Comparison of ENCODE assay signal across 11 mouse cellular contexts in the genomic region with DNA sequence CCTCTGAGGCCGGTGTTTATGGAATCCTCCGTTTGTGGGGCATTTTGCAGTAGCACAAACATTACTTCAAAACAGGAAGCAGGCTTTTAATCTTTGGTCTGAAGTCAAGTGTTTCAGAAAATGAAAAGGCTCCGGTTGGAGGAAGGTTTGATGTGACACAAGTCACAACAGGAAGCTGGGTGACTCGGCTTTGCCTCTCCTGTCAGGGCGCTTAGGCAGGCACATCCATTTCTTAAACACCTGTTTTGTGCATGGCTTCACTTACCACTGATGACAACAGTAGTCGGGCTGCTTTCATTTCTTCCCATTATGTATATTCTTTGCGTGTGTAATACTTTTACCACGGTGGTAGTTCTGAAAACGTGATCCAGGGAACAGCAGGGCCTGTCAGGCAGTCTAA. TPM values are rescaled to one million over a fixed set of nuclear protein-coding genes. Genes with fewer than 3 reads are reported as not detected.
DNase-seq lines count a peak whose midpoint lies in the region; TF ChIP-seq lines count a peak whose summit lies in the region.
"Had no signal": no experiment of that assay in that cellular context is flagged by ENCODE, and none has a peak within 500 bp of the region (broad histone marks: within the 10 kb centered on the region; RNA-seq: fewer than 3 reads in every experiment).

No protein-coding gene starts in this region.

- no peak overlapping the region for H3K4me3 ChIP-seq in bone marrow, adult 2 months (replicated peaks; ENCODE audit: control insufficient read depth, low read depth, low read length)
- H3K4me3 ChIP-seq in spleen, adult 2 months (ENCODE audit: extremely low read depth, insufficient read depth, insufficient read length), result no peak overlapping the region
- no peak overlapping the region for H3K4me3 ChIP-seq in hindbrain, embryonic 10.5 days
- H3K4me3 ChIP-seq: erythroblast, embryonic 14.5 days had no signal

- DNase-seq in spleen, adult 12 weeks (ENCODE audit: low spot score), result peak; percentile 28
- no peak for DNase-seq in spleen, postnatal 4 days (ENCODE audit: low spot score in 2 of 2)
- peak; percentile 50 to 68 for DNase-seq in spleen, adult 2 months (ENCODE audit: low read depth in 1 of 2, low spot score in 2 of 2)
- no peak for DNase-seq in hindbrain, embryonic 10.5 days (ENCODE audit: low spot score)
- DNase-seq in urinary bladder, adult 2 months (ENCODE audit: low spot score), result no peak
- no peak for DNase-seq in heart, postnatal 10 days
- DNase-seq: adrenal gland, adult 2 months; cerebellum, adult 11-12 months; heart, postnatal 36 days had no signal

- H3K9me3 ChIP-seq in hindbrain, embryonic 10.5 days, result no peaks in the 10 kb centered on the region

- no peaks in the 10 kb centered on the region for H3K27me3 ChIP-seq in spleen, adult 2 months (ENCODE audit: control insufficient read depth, insufficient read depth, low read length)
- H3K27me3 ChIP-seq in hindbrain, embryonic 10.5 days (ENCODE audit: insufficient read depth, poor library complexity, severe bottlenecking), result no peaks in the 10 kb centered on the region

- no peaks in the 10 kb centered on the region for H3K36me3 ChIP-seq in spleen, adult 2 months (ENCODE audit: control insufficient read depth, insufficient read depth, low read length)
- no peaks in the 10 kb centered on the region for H3K36me3 ChIP-seq in hindbrain, embryonic 10.5 days

- peak overlapping the region; percentile 65; the same call in 1 of the 2 replicates for H3K27ac ChIP-seq in bone marrow, adult 2 months (ENCODE audit: control insufficient read depth, insufficient read depth, low read depth, low read length, poor library complexity)
- peak overlapping the region; percentile 73 for H3K27ac ChIP-seq in spleen, adult 2 months (ENCODE audit: insufficient read depth, low read length)
- H3K27ac ChIP-seq in hindbrain, embryonic 10.5 days, result no peak overlapping the region

- 9% methylated on average over 9 of the region's 9 CpGs for WGBS in bone marrow, adult 2 months
- 5% methylated on average over 9 of the region's 9 CpGs for WGBS in spleen, adult 2 months
- WGBS in hindbrain, embryonic 10.5 days, result 81% methylated on average over 9 of the region's 9 CpGs

- intact Hi-C loops in heart, postnatal 10 days (cut with DNase I), result no loop called here

- no peak for TF ChIP-seq POLR2A in bone marrow, adult 2 months (IDR thresholded peaks at IDR 0.05; ENCODE audit: borderline replicate concordance, control insufficient read depth, low read depth, low read length)
- TF ChIP-seq POLR2A in spleen, adult 2 months (IDR thresholded peaks at IDR 0.05; ENCODE audit: low read depth, low read length), result no peak; the same call in 1 of the 2 replicates

- peaks cover 2% of the 10 kb centered on the region for H3K4me1 ChIP-seq in bone marrow, adult 2 months (ENCODE audit: control insufficient read depth, insufficient read depth, low read length)
- peaks cover 10% of the 10 kb centered on the region; the same call in 1 of the 2 replicates for H3K4me1 ChIP-seq in spleen, adult 2 months (ENCODE audit: control insufficient read depth, insufficient read depth, insufficient read length)
- peaks cover 8% of the 10 kb centered on the region for H3K4me1 ChIP-seq in hindbrain, embryonic 10.5 days (replicated peaks)

- TF ChIP-seq CTCF in bone marrow, adult 2 months (IDR thresholded peaks at IDR 0.05; ENCODE audit: control insufficient read depth, insufficient read depth, low read length), result no peak
- TF ChIP-seq CTCF in spleen, adult 2 months (IDR thresholded peaks at IDR 0.05; ENCODE audit: extremely low read depth, insufficient read depth, insufficient read length, insufficient replicate concordance), result no peak

RNA-seq across cellular contexts. Expression of gene Usp3, which starts 22.2 kb away (rescaled TPM):
- 12.8 and 33.3 TPM in 2 replicates for polyA plus RNA-seq in bone marrow, adult 2 months (2011; ENCODE audit: insufficient read depth, insufficient read length, low replicate concordance, missing spikeins)
- 15.2 and 15.9 TPM in 2 replicates for polyA plus RNA-seq in spleen, adult 2 months (2012; rRNA removed)
- polyA plus RNA-seq in hindbrain, embryonic 10.5 days (2016; fragmentation: Nextera tagmentation; extraction: Ambion mirVana), result 84.2 and 97.7 TPM in 2 replicates
- polyA plus RNA-seq in urinary bladder, adult 2 months (2012; rRNA removed), result 39.3 and 40.1 TPM in 2 replicates
- 10 to 100 TPM; 29.8 to 33.9 TPM for total RNA-seq in heart, postnatal 10 days (2021)

Comparison
In these comparisons a context has a peak if more than half of its experiments do, and no peak if none do; other contexts are left out.
1. DNase-seq: peak in spleen, adult 12 weeks (single experiment) and spleen, adult 2 months (2 of 2); none in spleen, postnatal 4 days (0 of 2), hindbrain, embryonic 10.5 days (single experiment), urinary bladder, adult 2 months (single experiment) and heart, postnatal 10 days (0 of 2).